Mouse (Mus musculus) megakaryocyte progenitor cell, adult 5-6 weeks (primary cell): Measurements from ENCODE around the gene Pnpla1. TPM values are rescaled to one million over a fixed set of nuclear protein-coding genes. Genes with fewer than 3 reads are reported as not detected.
"Not testable (repeated sequence)": the region's sequence is repeated elsewhere in the genome, so short reads cannot be mapped to it uniquely, and the experiment has no call there.

Experiments used
- ATAC-seq: replicated peaks from 2 replicates; pipeline ENCODE4 v1.8.0; 2016; ENCODE audit warnings: mild to moderate bottlenecking, moderate TSS enrichment, inconsistent platforms; ENCODE audit not compliant: poor library complexity
- total RNA-seq, 2 experiments: library from RNA; stranded (forward) in 1 of 2; stranded (reverse) in 1 of 2; fragments of 157-497, 149-512 nt in 1 of 2; fragments of 200-1000 nt in 1 of 2; gene quantifications; 2 replicates each; pipeline versions ENCODE4 v1.2.3 to v1.2.4; 2015 to 2017

Pnpla1 gene
- total RNA-seq (2015): 0.02 and 0.10 TPM in 2 replicates
- total RNA-seq (2017): 0.14 TPM in 1 of 2 replicates, not detected in the other

DNA sequence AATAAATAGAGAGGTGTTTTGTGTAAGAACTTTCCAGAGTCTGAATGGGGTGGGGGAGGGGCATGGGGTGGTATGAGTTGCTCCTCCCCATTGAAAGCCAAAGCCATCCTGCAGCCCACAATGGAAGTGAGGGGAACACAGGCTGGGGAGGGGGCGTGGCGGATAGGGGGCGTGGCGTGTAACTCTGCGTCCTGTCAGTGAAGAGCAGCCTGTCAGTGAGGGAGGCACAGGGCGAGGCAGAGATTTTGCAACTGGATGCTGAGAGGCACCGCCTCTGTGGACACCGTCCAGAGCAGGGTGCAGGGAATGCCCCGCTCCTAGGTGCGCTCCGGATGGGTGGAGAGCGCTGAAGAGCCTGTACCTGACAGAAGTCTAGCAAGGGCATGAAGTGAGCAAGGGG lies at the start of gene Pnpla1:
TSS of gene Pnpla1 (plus strand) at position 207 of the 400 bp plus-strand sequence.
- ATAC-seq: no peak

DNA sequence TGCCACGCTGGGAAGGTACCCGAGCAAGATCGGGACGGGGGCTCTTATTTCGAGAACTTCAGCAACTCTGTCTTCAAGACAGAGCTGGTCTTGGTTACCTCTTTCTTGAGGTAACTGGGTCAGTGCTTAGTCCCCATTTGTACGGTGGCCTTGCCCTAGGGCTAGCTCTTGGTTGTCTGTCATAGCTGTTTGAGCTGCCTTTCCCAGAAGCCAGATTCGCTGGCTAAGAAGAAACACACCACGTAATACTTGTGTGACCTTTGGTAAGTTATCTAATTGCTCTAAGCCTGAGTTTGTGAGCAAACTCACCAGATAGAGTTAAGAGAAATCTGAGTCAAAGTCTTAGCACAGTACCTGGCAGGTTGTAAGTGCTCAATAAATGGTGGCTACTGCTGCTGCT lies 49.5 kb upstream of the Pnpla1 start:
- ATAC-seq: no peak

DNA sequence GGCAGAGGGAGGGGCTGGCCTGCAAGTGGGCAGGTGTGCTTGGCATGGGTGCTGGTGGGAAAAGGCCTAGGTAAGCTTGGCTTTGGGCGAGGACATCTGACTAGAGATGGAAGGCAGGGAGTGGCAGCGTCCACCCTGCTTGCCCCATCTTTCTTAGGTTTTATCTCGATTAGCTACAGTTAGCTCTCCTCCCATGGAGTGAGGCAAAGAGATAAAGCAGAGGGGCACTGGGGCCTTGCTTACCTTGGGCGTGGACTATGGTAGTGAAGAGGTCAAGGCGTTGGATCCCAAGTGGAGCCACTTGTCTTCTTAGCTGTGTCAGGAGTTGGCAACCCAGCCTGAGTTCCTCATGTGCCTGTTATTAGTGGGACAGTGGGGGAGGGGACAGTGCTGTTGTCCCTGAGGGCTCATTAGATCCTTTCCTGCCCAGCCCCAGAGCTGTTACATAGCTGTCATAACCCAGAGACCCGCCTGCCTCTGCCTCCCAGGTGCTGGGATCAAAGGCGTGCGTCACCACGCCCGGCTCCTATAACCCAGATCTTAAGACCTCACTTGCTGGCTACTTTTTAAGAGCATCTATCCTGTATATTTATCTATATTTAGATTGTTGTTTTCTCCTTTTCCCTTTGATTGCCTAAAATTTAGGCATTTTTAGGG lies 48.9 kb upstream of the Pnpla1 start:
- ATAC-seq: peak; percentile 65

DNA sequence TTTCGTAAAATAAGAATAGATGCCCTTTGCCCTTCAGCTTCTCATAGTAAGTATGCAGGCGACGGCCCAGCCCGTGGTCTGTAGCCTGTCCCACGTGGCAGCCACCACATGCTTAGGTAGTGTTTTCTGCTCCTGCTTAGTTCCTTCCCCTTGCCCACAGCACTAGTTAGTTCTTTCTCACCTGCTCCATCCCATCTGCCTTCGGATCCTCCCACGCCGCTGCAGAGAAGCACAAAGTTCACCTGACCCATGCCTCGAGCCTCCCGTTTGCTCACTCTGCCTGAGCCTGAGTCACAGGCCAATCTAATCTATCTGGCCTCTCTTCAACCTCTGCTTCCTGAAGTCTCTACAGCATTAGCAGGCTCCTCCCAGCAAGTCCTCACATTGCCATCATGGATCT lies 45.9 kb upstream of the Pnpla1 start:
- ATAC-seq: no peak

DNA sequence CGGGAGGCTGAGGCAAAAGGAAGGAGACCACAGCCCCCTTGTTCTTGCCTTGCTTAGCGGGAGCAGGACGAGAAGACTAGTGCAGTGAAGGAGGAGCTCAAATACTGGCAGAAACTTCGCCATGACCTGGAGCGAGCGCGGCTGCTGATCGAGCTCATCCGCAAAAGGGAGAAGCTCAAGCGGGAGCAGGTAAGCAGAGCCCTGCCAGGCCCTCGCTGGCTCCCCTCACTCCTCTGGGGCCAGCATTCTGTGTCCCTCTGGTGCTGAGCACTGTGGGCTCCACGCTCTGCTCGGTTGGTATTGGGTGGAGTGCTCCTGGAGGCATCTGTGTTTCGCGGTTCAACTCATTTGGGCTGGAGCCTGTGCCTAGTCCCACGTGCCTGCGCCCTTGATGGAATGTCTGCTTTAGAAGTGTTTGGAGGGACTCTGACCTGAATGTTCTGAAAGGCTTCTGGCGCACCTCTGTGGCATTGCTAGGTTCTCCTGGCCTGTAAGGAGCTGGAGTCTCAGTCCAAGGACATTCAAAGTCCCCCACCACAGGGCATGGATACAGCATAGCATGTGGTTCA lies 43.6 kb upstream of the Pnpla1 start:
- ATAC-seq: no peak

DNA sequence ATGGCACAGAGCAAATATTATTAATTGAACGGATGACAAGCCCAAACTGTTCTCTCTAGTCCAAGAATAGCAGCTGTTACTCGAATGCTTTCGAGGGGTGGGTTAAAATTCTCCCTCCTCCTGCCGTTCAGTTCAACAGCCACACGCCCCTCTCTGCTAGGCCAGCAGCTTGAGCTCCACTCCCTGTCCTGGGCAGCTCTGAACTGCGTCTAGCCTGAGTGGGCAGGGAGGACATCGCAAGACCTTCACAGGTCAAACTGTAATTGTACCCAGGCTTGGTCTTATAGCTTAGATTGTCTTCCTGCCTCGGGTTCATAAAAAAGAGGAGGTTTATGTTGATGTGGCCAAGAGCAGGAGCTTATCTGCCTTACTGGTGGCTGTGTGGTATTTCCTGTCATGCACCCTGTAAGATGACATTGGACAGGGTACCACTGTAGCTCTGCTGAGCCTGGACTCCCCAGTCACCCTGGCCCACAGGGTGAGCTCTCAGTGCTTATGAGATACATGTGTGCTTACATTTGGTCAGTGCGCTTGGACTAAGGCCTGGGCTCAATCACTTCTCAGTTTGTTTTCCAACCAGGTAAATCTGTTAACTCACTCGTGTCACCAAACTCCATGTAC lies 42.7 kb upstream of the Pnpla1 start:
- ATAC-seq: no peak; the same call in 1 of the 2 replicates

DNA sequence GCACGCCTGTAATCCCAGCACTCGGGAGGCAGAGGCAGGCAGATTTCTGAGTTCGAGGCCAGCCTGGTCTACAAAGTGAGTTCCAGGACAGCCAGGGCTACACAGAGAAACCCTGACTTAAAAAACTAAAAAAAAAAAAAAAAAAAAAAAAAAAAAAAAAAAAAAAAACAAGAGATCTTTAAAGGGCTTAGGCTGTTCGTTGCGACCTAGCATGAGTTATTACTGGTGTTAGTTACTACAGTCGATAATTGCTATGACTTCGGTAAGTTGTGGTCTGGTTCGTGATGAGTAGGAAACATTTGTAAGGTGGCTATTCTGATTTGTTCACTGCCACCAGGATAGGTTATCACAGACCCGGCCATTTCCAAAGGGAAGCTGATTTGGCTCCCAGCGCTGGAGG lies 41.9 kb upstream of the Pnpla1 start:
- not testable (repeated sequence) for ATAC-seq

DNA sequence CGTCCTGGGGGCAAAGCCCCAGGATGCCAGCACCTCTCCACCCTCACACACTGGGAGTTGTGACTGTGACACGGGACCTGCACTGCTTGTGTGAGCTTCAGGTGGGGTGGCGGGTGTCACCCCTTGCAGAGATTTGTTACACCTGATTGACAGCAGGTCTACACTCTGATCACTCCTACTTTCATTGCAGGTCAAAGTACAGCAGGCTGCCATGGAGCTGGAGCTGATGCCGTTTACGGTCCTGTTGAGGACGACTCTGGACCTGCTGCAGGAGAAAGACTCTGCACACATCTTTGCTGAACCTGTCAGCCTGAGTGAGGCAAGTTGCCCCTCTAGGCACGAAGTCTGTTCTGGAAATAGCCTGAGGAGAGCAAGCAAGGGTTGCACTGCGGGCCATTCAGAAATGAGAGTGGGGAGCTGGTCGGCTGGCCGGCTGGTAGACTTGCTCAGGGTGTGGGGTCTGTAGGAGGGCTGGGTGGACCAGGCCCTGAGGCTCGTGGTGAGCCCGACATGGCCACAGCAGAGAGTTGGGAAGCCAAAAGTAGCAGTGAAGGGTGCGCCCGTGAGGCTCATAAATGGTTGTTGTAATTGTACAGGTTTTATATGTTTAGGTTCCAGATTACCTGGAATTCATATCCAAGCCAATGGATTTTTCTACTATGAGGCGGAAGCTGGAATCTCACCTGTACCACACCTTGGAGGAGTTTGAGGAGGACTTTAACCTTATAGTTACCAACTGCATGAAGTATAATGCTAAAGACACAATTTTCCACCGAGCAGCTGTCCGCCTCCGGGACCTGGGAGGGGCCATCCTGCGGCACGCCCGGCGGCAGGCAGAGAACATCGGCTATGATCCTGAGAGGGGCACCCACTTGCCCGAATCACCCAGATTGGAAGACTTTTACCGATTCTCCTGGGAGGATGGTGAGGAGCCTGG lies 41.1 kb upstream of the Pnpla1 start:
- ATAC-seq: no peak

DNA sequence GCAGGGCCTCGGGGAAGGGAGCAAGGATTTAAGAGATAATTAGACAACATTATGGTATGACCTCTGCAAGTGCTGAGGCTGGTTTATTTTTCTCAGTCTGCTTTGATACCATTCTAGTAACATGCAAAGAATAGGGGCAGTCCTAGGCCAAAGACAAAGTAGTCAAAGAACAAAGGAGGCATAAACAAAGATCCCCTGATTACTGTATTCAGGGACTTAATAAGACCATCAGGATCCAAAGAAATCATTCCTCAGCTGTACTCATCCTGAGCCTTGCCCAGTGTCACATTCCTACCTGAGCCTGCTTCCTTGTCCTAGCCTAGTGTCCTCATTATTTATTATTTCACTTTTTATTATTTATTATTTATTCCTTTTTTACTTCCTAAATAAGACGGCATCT lies 38.0 kb upstream of the Pnpla1 start:
- ATAC-seq: no peak

DNA sequence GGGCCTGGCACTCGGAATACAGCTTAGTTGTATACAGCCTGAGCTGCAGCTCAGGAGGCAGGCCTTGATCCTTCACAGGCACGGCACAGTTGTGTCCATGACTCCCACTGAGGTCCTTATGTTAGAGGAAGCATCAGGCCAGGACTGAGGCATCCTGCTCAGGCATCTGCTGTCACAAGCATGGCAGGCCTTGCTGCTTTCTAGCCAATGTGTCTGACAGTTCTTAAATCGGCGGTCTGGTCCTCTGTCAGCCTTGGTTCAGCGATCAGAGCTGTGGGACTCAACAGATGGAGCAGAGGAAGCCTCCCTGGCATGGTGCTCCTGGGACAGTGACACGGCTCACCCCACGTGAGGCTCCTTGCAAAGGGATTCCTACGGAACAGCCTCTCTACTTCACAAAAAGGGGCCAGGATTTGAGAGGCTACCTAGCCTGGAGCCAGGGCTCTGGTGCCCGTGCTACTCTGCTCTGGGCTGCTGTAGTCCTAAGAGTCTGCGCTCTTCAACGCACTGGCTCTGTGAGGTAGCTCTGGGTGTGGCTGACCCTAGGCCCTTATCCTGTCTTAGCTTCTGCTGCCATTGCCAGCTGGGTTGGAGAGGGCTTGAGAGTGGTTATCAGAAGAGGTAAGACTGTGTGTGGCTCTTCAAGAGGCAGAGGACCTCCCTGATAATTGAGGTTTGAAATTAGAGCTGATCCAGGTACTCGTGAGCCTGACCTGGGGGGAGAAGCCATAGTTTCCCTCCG lies 35.0 kb upstream of the Pnpla1 start:
- ATAC-seq: peak; percentile 99

DNA sequence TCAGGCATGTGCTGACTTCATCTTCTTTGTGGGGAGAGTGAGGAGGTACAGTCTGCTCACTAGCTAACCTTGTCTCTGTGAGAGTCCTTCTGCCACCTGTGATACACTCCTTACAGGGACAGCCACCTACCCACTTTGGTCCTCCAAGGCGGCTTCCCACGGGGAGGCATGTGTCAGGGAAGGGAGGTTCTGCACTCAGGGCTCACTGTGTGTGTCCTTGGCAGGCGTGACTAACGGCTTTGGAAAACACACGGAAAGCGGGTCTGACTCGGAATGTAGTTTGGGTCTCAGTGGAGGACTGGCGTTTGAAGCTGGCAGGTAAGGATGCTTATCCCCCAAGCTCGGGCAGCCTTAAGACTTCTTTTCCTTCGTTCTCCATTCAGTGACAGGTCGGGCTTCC lies 34.5 kb upstream of the Pnpla1 start:
- ATAC-seq: no peak

DNA sequence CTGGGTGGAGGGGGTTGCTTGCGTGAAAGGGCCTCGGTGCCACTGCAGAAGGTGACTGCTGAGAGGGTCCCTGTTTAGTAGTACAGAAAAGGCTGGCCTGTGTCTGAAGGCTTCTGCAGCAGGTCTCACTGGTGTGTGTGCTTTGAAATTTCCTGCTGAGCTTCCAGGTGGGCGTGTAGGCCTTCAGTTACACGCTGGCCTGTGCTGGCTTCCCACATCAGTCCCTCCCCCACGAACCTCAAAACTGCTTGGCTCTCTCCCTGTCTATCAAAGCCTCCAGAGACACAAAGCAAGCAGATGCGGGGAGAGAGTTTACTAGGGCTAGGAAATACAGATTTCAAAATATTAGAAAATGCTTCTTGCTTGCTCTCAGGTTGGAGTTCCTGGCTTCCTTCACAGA lies 33.3 kb upstream of the Pnpla1 start:
- no peak for ATAC-seq

DNA sequence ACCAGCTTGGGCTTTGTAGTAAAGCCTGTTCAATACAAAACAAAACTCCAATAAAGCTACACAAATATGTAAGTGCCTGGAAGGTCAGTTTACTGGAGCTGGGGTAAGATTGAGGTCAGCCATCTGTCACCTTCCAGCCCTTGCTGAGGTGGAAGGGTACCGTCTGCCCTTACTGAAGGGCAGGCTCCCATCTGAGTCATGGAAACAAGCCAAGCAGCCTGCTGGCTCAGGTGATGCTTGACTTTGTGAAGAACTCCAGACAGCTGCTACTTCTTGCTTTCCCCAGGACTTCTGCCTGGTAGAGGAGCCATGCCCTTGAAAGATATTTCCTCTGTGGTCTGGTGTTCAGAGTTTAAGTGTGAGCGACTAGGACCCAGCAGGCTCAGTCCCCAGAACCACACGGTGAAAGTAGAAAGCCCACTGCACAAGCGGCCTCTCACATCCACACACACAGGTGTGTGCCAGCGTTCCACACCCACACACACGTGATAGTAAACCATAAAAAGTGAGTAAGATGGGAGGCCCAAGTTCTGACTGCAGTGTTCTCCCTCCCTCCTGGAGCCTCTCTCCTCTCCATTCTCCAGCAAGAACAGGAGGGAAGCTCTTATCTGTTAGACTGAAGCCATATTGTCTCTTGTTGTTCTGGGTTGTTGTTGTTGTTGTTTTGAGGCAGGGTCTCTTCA lies 32.7 kb upstream of the Pnpla1 start:
- ATAC-seq: no peak

DNA sequence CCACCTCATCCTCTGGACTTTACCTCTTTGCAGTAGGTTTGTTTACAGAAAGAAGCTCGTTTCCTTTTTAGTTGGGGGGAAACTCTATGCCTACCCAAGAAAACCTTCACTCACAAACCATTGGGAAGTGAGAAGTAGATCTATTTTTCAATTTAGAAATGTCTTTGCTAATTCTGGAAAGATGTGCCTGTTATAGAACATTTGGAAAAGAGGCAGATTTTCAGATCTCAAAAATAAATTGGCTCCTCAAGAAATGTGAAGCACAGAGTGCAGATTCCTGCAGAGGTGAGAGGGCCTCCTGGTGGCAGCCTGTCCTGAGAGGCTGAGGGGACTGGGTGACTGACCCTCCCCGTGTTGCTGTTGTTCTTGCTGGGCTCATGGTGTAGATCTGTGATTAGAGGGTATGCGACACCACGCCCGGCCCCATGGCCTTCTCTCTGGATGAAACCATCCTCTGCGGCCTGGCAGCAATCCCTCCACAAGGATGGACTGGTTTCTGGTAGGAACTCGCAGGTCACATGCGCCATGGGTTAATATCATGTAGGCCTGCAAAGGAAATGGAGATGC lies 30.5 kb upstream of the Pnpla1 start:
- ATAC-seq: no peak

DNA sequence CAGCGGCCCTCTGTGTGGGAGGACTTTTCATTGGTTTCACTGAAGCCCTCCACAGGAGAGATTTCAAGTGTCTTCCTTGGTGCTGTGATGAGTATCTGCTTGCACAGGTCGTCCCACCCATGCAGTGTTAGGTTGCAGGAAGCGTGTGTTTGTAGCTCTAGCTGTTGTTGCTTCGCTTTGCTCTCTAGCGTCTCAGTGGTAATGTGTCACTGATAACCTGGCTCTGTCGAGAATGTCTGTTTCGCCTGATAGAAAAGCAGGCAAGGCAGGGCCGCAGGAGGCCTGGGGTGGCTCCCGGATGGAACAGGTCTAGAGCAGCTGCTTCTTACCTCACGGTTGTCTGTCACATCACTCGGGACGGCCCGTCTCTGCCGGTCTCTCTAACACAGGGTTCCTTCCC lies 29.1 kb upstream of the Pnpla1 start:
- ATAC-seq: peak; percentile 85

DNA sequence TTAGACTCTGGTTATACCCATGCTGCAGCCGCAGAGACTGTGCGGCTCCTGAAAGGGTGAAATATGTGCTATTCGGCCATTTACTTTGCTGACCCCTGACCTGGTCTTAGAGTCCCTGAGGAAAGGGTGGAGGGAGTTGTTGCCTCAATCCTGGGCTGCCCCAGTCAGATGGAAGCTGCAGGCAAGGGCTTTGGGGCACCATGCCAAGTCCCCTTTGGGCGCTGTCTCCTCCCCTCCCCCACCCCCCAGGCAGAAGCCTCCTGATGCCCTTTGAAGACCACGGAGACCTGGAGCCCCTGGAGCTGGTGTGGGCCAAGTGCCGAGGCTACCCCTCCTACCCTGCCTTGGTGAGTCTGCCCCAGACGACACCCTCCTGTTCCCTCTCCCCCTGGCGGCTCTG lies 27.1 kb upstream of the Pnpla1 start:
- ATAC-seq: no peak

DNA sequence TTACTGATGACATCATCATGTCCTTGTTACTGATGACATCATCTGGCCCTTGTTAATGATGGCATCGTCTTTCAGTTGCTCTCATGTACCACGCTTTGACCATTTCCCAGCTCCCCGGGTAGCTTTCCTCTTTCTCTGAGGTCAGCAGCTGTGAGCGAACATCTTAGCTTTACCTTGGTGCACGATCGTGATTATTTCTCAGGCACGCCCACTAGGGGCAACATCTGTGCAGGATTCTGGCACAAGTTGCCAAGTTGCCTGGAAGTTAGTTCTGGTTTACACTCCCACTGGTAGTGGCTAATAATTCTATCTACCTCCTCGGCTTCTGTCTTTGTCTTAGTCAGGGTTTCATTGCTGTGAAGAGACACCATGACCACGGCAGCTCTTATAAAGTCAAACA lies 26.2 kb upstream of the Pnpla1 start:
- ATAC-seq: 0 out of 2 replicates have a peak, but pooled peaks have one; percentile 24

DNA sequence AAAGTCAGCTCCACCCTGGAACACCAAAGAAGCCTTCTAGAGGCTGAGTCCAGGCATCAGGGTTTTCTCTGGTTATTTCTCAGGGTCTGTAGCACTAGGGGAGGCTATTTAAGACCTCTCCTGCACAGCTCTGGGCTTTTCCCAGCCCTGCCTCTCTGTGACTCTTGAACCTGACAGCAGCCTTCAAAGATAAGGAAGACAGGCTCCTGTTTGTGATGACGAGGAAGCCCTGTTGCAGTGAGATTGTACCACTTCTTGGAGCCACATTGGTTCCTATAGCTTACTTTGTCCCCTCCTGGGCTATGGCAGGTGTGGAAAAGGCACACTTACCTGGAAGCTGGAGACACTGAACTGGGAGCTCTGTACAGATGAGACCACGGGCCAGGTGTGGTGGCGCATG lies 25.3 kb upstream of the Pnpla1 start:
- ATAC-seq: peak; percentile 78

DNA sequence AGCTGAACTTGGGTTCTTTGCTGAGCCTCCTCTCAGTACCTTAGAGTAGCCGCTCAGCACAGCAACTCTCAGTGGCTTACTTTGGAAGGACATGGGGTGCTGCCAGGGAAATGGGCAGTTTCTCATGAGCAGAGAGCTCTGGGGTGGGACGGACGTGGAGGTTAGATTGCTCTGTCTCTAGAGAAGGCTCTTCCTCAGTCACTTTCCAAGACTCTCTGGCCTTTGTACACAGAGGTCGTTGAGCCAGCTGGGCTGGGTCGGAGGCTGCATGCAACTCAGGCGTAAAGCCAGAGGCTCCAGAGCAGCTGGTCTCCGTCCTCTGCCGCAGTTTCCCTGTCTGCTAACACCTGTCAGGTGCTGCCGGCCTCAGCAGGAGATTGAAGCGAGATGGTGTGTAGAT lies 23.5 kb upstream of the Pnpla1 start:
- no peak for ATAC-seq

DNA sequence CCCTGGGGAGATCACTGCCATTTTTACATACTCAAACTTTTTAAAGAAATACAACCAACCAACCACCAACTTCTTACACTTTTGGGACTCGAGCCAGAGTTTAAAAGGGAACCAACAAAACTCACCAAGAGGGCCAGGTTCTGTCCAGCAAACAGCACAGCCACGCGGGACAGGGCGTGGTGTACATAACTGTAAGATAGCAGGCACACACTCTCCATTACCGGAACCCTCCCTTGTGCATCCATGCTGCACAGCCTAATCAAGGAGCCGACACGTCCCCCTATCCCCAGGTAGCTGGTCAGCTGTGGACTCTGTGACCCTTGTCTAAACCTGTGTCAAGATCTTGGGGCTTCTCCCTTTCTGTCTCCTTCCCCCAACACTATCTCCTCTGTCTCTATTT lies 20.4 kb upstream of the Pnpla1 start:
- no peak for ATAC-seq
